Mouse (Mus musculus): ENCODE results near the gene A630001G21Rik. TPM values are rescaled to one million over a fixed set of nuclear protein-coding genes. Genes with fewer than 3 reads are reported as not detected.

A630001G21Rik gene
- total RNA-seq, 2 experiments from 2014 or later = 0.24 to 0.36 TPM

- intact Hi-C loops (cut with DNase I) = no loop called here
- no peak for DNase-seq
These were observed 91.8 kb downstream of the A630001G21Rik start for GRCm38 (mm10) chr1:85686666-85687065.

GRCm38 (mm10) chr1:85680226-85680625, 98.2 kb downstream of the A630001G21Rik start:
- intact Hi-C loops (cut with DNase I) = no loop called here
- DNase-seq = no peak

Small RNA genes within 50 kb of the gene (microRNA-seq; reads per million reads assigned to microRNA genes)
- gene Gm25472 (ENCODE audit: borderline number of aligned reads in 2 of 2) (0 reads per million in 2 experiments), gene Mir8096 (ENCODE audit: borderline number of aligned reads in 2 of 2) (0 reads per million in 2 experiments)

Other genes with a start within 250 kb of the A630001G21Rik start
- not detected for gene G530012D18Rik, start 203.0 kb downstream of the A630001G21Rik start, total RNA-seq (2021)
- gene Sp110, start 179.8 kb downstream of the A630001G21Rik start, total RNA-seq (2021) = 1 to 10 TPM; 3.6 to 4.8 TPM
- gene Sp140, start 178.3 kb downstream of the A630001G21Rik start, total RNA-seq (2021) = 1 to 10 TPM; 2.6 to 3.3 TPM
- 10 to 100 TPM; 15.5 to 31.8 TPM for gene Sp100, start 128.7 kb downstream of the A630001G21Rik start, total RNA-seq (2021)
- gene Cab39, start 14.8 kb upstream of the A630001G21Rik start, total RNA-seq (2021) = 100 to 1,000 TPM; 110 to 111 TPM
- 10 to 100 TPM; 61.5 to 66.5 TPM for gene Itm2c, start 115.6 kb upstream of the A630001G21Rik start, total RNA-seq (2021)
- not detected for gene 4933407L21Rik, start 149.8 kb upstream of the A630001G21Rik start, total RNA-seq (2021)
- gene Gpr55, start 182.4 kb upstream of the A630001G21Rik start, total RNA-seq (2021) = not detected
- gene Spata3, start 238.2 kb upstream of the A630001G21Rik start, total RNA-seq (2021) = not detected

All from heart, postnatal 36 days (tissue).